Mouse (Mus musculus) gastrocnemius, adult 18-20 months (tissue): ENCODE measurements around the gene Tmem41b. TPM values are rescaled to one million over a fixed set of nuclear protein-coding genes. Genes with fewer than 3 reads are reported as not detected.
A peak's percentile ranks its signal among the peaks of the same experiment; 100 is the strongest.
"Not testable (repeated sequence)": the region's sequence is repeated elsewhere in the genome, so short reads cannot be mapped to it uniquely, and the experiment has no call there.

Experiments
- DNase-seq: peaks from one replicate; pipeline ENCODE4 v3.0.0; 2021; ENCODE audit warnings: low spot score
- long read RNA-seq, 2 experiments: library from polyadenylated mRNA; stranded (forward); transcript quantifications; one replicate each; pipeline ENCODE4 v2.0.0; 2021
- total RNA-seq, 2 experiments: library from RNA; stranded (reverse); gene quantifications; 2 replicates each; pipeline ENCODE4 v1.2.3; 2021

The Tmem41b gene
- total RNA-seq, result 10 to 100 TPM; 23.3 to 26.9 TPM
- long read RNA-seq, experiment 1, transcript Tmem41b-201 (7 exons, 3,840 nt), result major isoform, 25 of 27 reads
- long read RNA-seq, experiment 1, partial matches to known transcripts, result 0 of 27 reads
- long read RNA-seq, experiment 1, other reads (novel, unspliced or antisense), result 2 of 27 reads
- long read RNA-seq, experiment 2, transcript Tmem41b-201 (7 exons, 3,840 nt), result major isoform, 12 of 17 reads
- long read RNA-seq, experiment 2, partial matches to known transcripts, result 1 of 17 reads
- long read RNA-seq, experiment 2, other reads (novel, unspliced or antisense), result 4 of 17 reads

DNA sequence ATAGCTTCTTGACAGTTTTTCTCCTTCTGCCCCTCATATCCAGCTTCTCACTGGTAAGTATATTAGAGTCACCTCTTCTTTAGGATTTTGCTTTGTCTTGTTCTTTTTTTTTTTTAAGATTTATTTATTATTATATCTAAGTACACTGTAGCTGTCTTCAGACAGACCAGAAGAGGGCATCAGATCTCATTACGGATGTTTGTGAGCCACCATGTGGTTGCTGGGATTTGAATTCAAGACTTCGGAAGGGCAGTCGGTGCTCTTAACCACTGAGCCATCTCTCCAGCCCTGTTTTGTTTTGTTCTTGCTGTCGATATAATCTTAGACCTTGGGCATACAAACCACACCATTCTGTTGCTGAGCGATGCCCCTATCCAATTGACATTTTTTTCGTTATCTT, at the start of gene Tmem41b:
Gene Tmem41b (minus strand): TSS at position 155 of the 400 bp plus-strand sequence.
- DNase-seq, result peak; percentile 7

DNA sequence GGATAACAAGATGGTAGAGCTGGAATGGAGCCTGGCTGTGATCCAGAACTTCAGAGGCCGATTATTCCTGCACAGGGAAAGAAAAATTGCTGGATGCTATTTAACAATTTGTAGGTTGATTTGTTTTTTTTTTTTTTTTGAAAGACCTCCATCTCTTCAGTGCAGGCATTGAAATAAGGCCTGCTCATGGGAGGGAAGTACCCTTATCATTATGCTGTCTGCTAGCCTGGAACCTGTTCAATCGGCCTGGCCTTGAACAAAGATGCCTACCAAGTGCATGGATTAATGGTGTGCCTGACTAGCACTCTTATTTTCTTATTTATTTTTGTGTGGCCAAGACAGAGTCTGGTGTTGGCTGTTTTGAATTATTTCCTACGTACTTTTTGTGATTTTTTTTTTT, 43.6 kb upstream of the Tmem41b start:
- no peak for DNase-seq

DNA sequence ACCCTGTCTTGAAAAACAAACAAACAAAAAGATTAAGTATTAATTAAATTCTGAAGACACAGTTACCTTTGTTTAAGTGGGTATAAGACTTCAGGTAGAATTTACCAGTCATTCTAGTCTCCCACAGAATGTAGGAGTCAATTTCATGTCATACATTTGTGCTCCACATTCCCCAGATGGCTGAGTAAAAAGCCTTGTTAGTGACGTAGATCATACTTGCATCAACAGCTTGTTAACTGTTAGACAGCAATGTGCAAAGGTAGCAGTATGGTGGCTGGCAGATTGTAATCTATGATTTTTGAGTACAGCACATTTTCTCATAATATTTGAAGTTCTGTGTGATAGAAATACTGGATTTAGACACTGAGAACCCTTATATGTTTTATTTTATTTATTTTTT, 42.1 kb upstream of the Tmem41b start:
- no peak for DNase-seq

DNA sequence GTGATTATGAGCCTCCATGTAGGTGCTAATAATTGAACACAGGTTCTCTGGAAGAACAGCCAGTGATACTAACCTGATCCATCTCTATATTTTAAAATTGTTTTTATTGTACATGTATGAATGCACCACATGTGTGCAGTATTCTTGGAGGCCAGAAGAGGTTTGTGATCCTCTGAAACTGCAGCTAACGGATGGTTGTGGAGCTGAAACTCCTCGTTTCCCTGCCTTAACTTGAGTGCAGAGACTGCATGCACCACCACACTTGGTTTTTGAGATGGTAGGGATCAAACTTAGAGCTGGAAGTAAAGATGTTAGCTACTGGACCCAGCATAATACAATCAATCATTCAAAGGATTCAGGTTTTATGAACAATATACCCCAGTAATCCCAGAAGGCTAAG, 39.9 kb upstream of the Tmem41b start:
- no peak for DNase-seq

DNA sequence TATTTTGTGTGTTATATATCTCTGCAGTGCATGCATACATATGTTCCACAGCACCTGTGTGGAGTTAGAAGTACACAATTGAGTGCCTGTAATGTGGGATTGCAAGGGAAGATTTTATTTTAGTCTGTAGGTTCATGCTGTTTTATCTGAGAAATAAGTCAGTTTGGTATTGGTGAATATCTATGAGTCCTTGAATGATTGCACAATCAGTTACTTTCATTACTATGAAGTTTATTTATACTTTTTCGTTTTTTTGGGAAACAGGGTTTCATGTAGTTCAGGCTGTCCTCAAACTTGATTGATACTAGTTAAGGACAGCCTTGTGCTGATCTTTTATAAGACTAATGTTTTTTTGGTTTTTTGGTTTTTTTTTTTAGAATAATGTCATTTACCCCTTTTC, 36.8 kb upstream of the Tmem41b start:
- DNase-seq, result no peak

DNA sequence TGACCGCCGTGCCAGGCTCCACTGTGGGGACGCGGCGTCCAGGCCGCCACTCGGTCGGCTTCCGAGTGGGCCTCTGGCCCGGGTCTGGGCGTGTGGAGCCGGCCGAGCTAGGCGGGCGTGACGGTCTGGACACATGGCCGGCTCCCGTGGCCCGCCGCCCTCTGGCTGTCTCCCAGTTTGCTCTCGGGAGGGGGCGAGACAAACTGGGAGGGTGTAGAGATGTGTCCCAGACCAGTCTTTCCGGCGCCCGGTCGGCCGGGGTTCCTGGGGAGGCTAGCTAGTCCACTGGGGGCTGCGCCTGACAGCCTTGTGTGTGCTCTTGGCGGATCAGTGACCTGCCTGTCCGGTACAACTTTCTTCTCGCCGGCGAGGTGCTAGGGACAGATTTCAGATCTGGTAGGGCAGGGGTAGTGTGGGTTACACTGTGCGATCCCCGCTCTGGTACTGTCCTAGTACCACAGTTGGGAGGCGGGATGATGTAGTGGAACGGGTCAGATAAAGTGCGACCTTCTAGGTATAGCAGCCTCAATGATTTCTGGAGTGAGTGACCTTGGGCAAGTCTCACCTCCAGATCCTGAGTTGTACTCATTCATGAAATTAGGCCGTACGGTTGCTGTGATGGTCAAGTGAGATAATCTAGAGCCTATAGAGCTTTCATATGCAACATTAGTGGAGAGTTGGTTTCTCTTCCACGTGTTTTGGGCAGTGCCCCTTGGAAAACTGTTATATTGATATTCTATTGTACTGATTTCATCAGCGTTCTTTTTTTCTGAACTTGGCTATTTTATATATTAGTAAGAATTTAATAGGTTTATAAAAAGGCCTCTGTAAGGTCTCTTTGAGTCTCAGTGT, 32.1 kb upstream of the Tmem41b start:
- peak; percentile 71 for DNase-seq

DNA sequence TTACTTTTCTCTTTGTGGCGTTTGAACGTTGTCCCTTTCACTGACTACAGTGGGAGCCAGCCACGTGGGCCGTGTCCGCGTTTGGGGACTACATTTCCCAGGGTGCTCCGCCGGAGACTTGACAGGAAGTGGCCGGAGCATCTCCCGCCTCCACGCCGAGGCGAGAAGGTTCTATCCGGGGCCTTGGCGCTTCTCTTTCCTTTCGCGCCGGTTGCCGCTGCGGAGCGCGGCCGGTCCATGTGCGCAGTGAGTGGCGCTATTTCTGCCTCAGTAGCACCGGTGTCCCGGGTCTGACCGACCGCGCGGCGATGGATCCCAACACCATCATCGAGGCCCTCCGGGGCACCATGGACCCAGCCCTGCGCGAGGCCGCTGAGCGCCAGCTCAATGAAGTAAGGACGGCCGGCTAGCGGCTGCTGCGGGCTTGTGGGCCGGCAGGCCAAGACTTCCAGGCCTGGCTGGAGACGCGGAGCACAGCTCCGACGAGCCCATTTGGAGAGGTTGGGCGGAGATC, 31.4 kb upstream of the Tmem41b start, which contains the start of gene Ipo7:
Gene Ipo7 (plus strand): TSS at position 158 of the 514 bp plus-strand sequence.
- peak; percentile 96 for DNase-seq

DNA sequence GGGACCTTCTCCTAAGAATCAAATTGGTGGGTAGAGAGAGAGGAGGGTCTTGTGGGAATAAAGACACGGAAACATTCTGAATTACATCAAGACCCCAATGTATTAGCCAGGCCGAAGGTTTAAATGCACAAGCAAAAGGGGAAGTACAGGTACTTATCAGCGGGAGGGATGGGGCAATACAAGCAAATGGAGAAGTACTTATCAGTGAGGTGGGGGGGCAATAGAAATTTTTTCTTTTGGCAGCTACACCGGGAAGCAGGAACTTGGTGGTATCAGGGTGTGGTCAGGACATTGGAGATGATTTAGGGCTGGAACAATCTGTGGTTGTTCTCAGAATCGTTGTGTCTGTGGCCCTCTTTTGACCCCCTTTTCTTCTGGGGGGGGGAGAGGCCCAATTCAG, 27.5 kb upstream of the Tmem41b start:
- no peak for DNase-seq

DNA sequence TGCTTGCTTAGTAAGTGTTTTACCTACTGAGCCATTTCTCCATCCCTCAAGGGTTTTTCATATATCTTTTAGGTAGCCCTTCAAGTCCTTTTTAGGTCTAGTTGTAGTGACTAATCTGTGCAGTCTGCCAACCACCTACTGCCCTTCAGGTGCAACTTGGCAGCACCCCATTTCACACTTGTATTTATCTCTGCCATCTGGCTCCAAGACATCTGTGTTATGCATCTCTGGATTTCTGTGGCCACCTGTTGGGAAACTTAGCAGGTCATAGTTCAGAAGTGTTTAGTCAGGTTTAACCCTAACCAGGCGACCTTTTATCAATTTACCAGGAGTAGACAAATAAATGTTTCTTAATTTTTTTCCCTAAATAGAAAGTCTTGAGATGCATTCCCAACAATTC, 24.7 kb upstream of the Tmem41b start:
- no peak for DNase-seq

DNA sequence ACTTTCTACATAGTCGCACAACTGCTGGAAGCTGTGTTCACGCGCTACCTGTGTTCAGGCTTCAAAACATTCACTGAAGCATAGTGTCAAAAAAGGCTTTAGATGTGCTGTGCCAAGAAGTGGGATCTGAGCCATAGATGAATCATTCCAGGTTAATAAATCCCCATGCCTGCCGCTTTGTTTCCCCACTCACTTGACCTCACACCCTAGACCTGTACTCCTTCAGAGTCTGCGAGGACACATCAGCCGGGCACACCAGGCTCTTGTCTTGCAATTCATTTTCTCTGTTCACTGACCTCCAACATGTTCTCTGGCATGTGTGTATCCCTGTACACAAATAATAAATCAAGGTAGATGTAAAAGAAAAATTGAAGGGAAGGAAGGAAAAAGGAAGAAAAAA, 22.4 kb upstream of the Tmem41b start:
- no peak for DNase-seq

DNA sequence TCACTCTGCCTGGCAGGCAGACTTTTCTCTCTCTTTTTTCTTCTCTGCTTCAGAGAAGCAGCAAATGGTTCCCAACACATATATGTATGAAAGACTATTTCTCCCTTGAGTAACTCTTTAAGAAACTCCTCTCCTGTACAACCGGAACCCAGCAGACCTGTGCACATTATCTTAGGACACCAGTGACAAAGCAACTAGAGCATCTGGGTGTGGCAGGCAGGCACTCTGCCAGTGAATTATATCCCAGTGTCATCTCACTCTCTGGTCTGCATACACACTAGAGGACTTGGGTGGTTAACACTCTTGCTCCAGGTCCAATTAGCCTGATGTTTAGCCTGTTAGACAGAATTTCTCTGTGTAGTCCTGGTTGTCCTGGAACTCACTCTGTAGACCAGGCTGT, 21.8 kb upstream of the Tmem41b start:
- no peak for DNase-seq

DNA sequence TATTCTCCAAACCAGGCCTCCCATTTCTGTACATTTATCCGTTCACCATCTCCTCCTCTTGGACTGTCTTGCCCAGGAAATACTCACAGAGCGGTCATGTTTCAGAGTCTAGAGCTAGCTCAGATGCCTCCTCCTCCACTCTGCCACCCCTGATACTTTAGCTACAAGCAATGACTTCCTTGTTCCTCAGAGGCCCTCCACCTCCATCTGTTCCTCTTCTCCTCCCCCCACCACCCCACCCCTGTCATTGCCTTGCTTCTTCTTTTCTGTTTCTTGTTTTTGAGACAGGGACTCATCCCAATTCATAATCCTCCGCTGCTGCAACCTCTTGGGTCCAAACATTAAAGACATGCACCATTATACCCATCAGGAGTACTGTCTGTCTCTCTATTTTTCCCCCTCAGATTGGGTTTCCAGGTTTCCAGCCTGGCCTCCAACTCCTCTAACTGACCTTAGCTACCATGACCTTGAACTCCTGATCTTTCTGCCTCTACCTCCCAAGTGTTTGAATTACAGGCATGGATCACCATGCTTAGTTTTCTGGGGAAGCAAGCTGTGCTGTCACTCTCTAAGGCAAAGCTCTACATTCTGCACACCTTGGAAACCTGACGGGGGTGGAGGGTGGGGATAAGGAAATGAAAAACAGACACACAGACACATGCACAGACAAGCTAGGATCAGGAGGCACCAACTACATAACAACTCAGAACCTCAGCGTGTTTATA, 19.9 kb upstream of the Tmem41b start:
- no peak for DNase-seq

DNA sequence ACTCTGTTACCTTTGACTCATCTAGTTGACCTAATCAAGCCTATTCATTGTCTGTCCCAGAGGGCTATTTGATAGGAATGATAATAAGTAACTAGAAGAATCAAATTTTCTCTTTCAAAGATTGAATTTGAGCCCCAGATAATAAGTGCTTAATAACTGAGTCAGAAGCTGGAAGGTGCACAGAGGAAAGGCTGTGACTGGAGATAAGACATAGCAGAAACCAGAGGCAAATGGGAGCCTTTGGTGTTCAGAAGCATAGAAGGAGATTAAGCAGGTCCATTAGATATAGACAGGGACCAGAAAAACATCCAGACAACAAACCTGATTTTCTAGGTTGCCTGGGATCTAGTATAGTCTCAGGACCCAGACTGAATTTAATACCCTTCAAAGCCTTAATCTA, 19.2 kb upstream of the Tmem41b start:
- DNase-seq, result no peak

DNA sequence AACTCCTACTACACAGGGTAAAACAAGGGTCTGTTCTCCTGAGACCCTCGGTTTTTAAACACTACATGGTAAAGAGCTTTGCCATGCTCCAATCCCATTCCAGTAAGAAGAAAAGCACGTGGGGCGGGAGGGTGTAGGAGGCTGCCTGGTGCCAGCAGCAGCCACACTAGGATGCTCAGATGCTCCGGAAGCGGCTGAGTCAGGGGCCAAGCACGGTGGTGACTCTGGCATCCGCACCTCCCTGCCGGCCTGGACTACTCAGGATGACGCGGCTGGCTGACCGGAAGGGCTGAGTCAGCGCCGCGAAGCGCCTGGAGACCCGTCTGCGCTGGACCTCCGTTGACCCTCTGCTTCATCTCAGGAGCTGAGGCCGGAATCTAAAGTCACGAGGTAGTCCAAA, 16.2 kb upstream of the Tmem41b start:
- DNase-seq, result peak; percentile 10

DNA sequence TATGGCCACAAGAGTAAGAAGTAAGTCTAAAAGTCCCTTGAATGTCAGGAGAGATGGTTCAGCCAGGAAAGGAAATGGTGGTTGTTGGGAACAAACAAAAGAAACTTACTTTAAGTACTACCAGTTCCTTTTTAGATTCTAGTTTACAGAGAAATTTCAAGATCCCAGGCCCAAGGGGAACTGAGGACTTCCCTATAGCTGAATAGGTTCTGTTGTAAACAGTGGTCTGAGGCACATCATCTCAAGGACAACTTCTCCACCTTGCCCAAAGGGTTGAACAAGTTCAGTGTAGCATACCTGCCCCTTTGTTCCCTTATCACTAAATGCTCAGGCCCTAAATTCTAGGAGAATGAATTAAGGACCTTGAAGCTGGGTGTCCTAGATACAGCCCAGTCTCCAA, 15.4 kb upstream of the Tmem41b start:
- DNase-seq, result no peak

DNA sequence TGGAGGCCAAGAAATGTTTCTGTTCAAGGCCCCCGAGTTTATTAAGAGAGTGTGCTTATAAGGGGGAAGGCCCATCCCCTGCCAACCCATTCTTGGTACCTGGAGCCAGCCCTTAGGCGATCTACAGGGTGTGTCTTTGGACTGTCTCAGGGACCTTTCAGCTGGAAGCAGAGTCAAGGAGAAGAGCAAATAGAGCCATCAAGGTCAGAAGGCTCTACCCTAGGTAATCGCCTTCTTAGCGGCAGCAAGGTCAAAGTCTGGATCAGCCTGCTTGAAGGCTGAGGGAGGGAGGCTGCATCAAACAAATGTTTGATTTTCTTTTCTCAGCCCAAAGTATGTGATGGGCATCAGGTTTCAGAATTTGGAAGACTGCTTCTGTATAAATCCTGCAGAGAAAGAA, 11.7 kb upstream of the Tmem41b start:
- DNase-seq, result no peak

DNA sequence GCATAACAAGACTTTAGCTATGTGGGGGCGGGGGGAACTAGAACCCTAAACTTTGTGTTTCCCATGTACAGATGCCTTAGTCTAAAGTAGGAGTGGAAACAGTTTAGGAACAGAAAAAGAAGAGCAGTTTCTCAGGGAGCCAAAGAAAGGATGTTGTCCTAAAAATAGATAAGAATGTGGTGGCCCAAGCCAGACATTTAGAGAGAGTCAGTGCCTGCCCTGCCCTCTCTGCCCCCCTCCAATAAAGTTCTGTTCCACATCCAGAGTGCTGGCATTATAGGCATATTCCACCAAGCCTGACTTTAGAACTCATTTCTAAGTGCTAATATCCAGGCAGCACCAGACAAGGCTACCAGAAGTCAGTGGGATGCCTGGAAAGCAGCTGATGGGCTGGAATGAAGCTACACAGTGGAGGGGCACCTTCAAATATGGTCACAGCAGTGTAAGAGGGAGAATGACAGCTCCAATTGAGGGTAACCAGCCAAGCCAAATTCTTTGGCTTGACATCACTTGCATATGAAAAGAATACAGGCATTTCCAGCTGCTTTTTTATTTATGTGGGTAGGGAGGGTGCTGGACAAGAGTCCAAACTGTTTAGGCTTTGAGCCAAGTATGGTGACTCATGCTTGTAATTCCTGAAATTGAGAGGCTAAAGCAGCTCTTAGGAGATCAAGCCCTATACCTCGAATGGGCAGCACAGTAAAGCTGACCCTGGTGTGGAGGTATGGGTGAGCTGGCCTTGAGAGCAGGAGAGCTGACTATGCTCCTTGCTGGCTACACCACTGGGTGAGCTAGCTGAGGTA, 6.6 kb upstream of the Tmem41b start:
- peak; percentile 68 for DNase-seq

DNA sequence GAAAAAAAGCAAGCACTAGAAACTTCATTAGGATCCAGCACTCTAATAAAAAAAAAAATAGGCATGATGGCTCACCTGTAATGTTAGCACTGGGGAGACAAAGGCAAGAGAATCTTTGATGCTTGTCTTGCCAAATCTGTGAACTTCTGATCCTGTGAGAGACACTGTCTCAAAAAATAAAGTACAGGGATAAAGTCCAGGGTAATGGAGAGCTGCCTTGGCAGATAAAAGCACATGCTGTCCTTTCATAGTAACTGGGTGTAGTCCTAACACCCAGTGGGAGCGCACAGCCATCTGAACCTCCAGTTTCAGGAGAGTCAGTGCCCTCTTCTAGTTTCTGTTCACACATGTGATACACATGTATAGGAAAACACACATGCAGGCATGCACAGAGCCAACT, 4.6 kb upstream of the Tmem41b start:
- no peak for DNase-seq

DNA sequence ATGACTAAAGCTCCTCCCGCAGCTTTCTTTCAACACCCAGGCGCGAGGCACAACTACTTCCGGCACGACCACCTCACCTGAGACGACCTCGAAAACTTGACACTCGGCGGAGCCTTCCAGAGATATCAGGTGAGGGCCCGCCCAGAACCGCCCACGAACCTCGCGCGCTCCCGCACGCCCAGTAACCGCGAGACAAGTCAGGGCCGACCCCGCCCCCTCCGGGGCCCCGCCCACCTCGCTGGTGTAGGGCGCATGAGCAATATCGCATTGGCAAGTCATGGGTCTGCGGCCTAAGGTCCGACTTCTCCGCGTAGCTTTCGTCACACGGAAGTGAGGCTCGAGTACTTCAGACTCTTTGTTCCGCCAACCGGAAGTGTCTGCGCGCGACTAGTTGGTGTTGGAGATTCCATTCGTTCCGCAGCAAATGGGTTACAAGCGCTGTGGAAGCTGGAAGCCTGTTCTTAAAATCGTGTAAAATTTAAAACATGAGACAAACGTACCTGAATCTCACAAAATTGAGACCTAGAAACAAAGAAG, 528 bp downstream of the Tmem41b start:
- DNase-seq, result peak; percentile 99

DNA sequence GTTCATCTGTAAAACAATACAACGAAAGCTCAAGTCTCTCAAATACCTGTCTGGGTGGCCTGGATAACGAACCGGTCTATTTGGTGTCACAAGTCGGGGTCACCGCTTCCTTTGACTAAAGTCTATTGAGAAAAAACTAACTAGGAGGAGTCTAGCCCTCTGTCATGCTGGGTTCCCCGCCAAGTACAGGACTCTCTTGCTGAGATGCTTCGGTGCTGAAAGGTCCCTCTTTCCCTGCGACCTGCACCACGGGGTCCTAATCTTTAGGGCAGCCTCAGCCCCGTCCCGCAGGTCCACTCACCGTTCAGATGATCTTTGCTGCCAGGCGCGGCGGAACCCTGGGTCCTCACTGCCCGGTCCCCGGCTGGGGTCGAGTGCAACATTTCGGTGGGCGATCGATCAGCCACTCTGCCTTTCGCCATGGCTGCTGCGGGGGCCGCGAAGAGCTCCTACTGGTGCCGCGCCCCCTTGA, 1.0 kb downstream of the Tmem41b start:
- no peak for DNase-seq

DNA sequence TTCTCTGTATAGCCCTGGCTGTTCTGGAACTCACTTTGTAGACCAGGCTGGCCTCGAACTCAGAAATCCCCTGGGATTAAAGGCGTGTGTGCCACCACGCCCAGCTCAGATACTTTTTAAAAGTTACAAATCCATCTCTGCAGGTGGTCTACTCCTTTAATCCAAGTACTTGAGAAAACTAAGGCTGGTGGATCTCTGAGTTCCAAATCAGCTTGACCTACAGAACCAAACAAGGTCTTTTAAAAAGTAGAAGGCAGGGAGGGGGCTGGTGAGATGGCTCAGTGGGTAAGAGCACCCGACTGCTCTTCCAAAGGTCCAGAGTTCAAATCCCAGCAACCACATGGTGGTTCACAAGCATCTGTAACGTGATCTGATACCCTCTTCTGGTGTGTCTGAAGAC, 2.1 kb downstream of the Tmem41b start:
- DNase-seq, result not testable (repeated sequence)
